Mouse (Mus musculus) thymus, postnatal 25 days (tissue): ENCODE data around the gene Tbce.
"Not testable (repeated sequence)": the region's sequence is repeated elsewhere in the genome, so short reads cannot be mapped to it uniquely, and the experiment has no call there.

Experiments
- DNase-seq: peaks from one replicate; pipeline ENCODE4 v3.0.0; 2022

Gene Tbce

DNA sequence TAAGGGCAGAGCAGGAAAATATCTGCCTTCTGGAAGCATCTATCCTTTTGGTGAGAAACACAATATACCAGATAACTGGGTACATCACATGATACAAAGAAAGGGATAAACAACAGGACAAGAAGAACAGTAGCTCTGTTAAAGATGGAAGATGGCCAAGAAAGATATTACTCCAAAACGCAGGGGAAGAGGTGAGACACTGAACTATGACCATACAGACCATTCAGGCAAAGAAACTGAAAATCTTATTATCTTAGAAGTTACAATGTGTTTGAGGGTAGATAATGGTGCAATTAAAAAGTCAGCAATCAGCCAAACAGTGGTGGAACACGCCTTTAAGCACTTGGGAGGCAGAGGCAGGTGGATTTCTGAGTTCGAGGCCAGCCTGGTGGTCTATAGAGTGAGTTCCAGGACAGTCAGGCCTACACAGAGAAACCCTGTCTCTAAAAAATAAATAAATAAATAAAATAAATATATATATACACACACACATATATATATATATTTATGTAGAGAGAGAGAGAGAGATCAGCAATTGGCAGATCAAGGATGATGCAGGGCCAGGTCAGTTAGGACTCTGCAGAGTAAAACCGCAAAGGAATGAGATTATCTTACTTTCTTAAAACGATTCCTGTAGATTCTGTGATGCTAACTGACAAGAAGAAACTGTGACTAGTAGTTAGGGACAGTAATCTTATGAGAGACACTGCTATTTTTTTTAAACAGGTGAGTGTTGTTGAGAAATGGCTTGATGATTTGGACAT lies 5.9 kb downstream of the Tbce start:
- no peak for DNase-seq

DNA sequence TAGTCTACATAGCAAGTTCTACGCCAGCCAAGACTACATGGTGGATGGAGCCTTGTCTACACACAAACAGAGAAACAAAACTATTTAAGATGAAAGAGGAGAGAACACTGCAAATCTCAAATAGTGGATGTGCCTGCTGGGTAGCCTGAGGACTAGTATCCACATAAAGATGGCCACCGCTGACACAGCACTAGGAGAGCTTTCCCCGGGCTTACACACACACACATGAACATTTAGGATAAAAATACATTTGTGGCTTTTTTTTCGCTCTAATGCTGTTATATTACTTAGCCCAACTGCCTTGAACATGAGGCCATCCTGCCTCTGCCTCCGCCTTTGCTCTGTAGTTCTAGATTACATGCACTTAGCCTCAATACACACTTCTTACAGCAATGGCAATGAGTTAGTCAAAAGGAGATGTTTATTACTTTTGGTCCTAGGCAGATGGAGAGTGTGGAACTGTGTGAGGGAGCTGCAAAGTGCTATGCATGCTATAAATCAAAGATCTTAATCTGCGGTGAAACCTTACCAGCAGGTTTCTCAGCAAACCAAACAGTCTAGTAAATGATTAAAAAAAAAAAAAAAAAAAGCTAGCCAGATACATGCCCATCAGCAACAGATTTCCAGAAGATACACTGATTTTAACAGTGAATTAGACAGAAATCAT lies 13.2 kb downstream of the Tbce start:
- DNase-seq: no peak

DNA sequence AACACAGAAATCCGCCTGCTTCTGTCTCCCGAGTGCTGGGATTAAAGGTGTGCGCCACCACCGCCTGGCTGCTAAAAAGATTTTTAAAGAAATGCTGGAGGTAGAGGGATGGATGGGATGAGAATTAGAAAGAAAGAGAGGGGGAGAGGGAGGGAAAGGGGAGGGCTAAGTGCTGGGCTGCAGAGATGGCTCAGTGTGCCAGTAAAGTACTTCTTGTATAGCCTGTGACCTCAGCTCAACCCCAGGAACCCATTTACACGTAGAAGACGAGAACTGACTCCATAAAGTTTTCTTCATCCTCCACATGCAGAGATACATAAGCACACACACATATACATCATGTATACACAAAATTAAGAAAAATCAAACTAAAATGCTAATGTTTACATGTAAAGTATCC lies 13.9 kb downstream of the Tbce start:
- DNase-seq: no peak

DNA sequence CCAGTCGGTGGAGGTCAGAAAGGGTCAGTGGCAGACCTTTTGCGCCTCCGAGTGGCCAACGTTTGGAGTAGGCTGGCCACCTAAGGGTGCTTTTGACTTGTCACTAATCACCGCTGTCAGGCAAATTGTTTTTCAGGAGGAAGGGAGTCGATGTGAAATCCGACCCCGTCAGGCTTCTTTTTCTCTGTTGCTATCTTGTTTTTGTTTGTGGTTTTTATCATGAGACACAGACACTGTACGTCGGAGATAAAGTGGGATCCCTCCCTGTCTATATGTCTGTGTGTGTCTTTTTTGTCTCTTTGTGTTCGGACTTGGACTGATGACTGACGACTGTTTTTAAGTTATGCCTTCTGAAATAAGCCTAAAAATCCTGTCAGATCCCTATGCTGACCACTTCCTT lies 18.0 kb downstream of the Tbce start:
- DNase-seq: not testable (repeated sequence)

DNA sequence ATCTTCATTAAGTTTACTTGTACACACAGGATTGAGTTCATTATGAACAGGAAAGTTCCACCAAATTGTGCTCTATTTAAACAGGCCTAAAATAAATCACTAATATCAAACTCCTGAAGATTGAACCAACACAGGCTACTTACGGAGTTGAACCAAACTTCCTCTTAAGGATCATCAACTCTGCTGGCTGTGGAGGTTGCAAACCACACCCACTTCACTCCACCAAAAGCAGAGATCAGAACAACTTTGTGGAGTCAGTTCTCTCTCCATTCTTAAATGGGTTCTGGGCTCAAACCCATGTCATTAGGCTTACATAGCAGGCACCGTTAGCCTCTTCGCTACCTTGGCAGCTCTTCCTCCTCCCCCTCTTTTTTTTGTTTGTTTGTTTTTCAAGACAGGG lies 20.6 kb downstream of the Tbce start:
- DNase-seq: no peak

DNA sequence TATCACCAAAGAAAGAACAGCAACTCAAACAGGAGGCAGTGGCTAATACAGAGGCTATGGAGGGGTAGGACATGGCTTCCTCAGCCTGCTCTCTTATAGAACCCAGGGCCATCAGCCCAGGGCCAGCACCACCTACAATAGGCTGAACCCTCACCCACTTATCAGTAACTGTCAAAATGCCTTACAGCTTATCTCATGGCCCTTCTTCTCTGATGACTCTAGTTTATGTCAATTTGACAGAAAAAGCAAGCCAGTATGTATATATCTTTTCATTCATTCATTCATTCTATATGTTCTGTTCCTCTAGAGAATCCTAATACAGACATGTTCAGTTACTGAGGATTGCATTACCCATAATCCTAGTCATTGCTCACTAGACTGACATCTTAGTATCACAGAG lies 21.2 kb downstream of the Tbce start:
- DNase-seq: no peak

DNA sequence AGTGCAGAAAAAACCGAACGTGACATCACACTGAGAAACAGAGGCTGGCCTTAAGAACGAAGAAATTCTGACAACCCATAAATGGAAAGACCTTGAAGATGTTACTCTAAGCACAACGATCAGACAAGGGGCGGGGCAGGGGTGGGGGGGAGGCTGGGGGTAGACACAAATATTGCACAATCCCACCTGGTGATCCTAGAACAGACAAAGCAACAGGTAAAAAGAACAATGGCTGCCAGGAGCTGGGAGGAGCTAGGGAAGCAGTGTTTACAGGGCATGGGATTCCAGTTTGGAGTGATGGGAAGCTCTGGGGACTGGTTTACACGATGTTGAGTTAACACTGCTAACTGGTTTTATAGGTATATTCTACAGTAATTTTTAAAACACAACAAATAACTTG lies 23.8 kb downstream of the Tbce start:
- no peak for DNase-seq

DNA sequence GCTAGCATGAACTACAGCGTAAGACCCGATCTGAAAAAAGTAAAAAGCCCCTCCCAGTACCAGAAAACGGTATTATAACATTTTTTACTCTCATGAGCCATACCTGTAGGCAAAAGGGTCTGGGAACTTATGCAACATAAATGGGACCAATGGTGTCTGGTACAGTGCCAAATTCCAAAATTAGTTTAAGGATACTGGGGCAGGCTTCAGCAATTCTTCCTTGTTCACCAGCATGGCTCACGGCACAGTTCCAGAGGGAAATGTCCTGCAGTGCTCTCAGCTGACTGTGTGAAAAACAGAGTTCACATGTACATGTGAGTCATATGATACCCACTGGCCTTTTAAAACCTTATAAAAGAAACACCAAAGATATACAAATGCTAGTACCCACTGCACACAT lies 24.9 kb downstream of the Tbce start:
- no peak for DNase-seq

DNA sequence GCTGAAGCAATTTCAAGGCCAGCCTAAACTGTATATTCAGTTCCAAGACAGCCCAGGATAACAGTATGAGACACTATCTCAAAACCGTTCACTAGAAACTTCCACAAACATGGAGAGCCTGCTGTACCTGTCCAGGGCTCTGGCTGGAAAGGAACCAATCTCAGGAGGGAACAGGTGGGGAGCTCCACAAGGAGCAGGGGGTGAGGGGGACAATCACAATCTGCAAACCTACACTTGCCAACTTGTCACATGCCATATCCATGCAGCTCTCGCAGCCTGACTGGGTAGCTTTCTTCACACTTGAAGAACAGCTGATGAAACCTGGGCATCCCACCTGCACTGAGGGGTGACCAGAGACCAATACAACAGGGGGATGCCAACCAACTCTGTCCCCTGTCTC lies 25.4 kb downstream of the Tbce start:
- no peak for DNase-seq

DNA sequence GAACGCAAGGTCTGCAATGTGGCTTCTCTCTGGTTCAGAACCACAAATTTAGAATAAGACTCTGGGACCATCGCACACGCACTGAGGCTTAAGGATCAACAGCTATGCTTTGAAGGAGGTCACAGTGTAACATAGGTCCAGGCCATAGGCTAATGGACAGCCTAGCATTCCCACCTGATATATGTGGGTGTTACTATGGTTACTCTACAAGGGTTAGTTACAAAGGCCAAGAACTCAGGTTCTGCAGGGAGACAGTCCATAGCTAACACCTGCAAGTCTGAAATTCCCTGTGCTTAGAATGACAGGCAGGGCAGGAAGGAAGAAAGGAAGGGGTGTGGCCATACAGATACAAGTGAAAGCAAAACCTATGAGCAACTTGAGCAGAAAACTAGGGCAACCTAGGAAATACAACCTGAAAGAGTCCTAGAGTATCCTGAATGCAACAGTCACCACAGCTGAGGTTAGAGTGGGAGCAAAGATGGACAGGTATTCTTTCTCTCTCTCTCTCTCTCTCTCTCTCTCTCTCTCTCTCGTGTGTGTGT lies 27.9 kb downstream of the Tbce start:
- no peak for DNase-seq

DNA sequence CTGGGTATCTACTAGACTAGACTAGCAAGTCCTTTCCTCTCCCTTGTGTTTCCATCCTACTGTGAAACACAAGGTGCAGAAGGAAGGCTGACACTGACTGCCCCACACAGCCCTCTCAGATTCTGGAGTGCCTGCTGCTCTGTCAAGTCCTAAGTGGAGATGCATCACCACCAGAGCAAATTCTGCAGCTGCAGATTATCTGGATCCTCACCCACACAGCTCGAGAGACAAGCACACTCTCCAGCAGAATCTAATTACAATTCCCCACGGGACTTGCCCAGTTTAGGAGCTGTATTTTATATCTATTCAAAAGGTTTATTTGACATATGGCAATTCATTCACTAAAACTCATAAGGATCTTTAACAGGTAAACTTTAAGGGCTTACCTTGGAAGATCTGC lies 33.4 kb downstream of the Tbce start:
- no peak for DNase-seq

DNA sequence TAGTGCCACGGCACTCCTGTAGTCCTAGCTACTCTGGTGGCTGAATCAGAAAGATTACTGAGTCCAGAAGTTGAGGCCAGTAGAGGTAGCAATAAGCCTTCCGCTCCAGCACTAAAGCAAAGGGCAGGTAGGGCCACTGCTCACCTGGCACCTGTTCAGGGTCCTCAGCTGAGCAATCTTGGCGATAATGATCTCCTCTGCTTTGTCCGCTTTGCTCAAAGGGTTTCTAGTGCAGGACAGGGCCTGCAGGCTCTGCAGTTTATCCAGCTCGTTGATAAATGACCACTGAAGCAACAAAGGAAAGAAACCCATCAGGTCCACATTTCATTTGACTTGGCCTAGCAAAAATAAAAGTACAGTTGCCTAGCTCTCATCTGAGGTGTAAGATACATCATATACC lies 34.4 kb downstream of the Tbce start:
- no peak for DNase-seq

DNA sequence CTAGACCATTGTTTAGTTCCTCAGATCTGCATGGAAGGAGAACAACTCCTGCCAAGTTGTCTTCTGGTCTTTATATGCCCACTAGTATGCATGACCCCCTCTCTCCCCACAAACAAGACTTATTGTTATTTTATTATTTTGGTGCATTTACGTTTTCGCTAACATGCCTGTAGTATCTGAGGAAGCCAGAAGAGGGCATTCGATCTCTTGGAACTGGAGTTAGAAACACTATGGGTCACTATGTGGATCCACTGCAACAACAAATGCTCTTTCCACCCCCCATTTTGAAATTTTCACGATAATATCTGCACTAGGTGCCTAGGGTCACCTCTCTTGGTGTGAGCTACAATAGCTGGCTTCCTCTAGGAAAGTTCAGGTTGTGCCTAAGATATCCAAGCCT lies 35.4 kb downstream of the Tbce start:
- DNase-seq: no peak

DNA sequence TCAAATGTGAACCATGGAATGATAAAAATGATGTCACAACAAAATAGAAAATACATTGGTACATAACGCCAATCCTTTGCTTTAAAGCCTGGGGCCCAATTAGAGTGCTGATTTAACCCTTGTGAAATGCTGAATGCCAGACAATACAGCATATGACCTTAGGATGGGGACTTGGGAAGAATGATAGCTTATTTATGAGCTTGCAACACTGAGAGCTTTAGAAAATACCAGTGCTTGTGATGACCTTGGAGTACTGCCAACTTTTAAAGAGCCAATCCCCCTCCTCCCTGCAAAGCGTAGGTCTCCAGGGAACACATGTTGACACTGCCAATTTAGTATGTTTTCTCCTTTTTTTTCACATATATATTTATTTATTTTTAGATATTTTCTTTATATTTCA lies 36.7 kb downstream of the Tbce start:
- DNase-seq: no peak

DNA sequence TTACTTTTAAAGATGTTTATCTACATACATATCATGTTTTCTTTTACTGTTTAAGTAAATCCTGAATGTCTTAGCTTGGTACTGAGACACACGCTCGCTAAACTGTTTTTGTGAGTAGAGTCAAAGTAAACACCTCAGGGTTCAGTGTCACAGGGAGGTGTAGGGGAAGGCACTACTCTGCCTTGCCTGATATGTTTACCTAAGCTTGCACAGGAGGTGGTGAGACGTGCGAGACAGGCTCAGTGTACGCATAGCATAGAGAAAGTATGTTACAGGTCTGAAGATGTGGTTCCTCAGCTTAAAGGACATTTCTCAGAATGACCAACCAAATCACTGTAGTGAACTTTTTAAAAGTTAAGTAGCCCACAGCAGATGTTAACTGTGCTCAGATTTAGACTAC lies 42.0 kb downstream of the Tbce start:
- no peak for DNase-seq

DNA sequence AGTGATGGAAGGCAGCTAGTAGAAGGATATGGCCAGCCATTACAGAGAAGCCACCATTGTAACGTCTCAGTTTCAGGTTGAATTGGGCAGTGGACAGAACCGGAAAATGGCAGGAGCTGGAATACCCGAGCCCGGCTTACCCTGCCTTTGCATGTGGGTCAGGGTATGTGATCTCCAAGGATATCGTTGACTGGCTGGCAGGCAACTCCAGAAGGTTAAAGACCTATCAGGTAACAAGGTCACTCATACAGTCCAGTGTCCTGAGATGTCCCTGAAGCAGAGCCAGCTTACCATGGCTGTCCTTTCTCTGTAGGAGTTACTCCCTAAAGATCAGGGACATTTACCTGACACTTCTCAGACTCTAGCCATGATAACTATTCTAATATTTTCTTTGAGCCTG lies 44.4 kb downstream of the Tbce start:
- DNase-seq: no peak

DNA sequence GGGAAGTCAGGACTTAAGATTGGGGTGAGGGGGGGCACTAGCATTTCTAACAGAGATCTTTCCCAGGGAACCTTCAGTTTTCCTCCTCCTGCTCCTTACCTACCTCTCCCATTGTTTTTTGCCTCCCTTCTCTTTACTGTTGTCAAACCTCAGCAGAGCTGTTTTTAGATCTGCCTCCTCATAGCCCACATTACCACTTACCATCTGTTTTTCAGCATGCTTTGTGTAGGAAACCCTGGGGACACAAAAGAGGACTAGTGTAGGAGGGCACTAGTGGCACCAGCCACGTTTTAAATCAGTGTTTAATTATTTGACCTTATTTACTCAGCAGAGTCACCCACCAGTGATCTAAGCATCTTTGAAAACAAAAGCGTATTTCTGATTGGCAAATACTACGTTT lies 46.4 kb downstream of the Tbce start:
- DNase-seq: no peak

DNA sequence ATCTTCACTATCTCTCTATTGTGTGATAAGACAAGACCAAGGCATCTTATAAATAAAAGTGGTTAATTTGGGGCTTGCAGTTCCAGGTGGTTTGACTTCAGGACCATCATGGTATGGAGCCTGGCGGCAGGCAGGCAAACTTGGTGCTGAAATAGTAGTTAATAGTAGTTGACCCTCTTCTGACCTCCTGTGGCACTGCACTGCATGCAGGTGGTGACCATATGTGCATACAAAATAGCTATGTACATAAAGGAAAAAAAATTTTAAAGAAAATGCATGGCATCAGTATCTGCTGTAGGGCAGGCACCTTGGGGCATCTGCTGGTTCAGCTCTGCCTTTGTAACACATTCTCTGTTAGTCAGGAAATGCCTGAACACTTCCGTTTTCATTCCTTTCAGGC lies 49.0 kb downstream of the Tbce start:
- DNase-seq: no peak

DNA sequence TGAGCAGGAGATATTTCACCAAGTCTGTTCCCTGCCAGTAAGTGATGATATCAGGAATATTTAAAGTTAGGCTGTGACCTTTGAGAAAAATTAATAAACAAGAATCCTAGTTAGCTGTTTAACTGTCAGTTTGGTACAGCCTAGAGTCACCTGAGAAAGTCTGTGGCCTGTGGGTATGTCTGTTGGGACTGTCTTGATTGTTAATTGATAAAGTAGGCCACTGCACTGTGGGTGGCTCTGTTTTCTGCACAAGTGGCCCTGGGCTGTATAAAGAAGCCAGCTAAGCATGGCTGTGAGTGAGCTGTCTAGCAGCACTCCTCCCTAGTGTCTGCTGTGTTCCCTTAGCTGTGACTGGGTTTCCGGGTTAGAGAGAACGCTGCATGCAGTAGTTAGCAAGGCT lies 50.3 kb downstream of the Tbce start:
- DNase-seq: no peak

DNA sequence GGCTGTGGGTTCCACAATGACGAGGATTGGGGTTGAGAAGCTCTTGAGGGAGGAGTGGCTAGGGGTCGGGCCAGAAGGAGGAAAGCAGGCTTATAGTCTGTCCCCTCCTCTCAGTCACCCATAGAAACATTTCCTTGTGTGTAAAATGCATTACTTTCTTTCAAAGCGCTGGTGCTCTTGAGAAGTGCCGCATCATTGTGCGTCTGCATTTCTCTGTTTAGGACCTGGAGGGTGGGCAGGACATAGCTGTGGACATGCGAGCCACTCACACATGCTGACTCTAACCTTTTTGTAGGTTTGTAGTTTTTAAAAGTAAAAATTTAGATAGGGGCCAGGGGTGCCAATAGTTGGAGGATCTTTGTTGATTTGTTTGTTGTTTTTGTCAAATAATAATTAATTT lies 55.9 kb downstream of the Tbce start:
- no peak for DNase-seq

DNA sequence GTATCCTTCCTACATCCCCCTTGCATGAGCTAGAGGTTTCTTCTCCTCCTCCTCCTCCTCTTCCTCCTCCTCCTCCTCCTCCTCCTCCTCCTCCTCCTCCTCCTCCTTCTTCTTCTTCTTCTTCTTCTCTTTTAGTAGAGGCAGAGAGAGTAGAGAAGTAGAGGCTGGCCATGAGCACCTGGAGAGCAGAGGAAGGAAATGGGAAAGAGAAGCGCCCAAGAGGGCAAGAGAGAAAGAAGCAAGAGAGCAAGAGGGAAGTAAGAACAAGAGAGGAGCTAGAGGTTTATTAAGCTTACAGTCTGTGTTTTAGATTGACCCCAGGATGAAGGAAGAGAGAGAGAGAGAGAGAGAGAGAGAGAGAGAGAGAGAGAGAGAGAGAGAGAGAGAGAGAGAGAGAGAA lies 57.6 kb downstream of the Tbce start:
- not testable (repeated sequence) for DNase-seq

DNA sequence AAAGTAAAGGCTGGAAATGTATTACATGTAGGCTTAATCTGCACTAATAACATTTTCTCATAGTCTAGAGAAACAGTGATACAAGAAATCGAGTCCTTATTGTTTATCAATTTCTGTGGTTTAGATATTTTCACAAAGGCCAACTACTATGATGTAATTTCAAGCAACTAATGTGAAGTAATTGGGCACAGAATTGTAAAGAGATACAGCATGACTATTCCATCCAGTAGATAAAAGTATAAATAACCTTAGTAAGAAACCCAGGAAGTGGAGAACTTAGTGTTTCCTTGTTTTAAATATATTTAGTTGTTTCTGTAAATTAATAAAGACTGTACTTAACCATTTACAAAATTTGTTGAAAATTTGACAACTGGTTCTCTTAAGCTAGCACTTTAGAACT lies 69.6 kb downstream of the Tbce start:
- DNase-seq: no peak

DNA sequence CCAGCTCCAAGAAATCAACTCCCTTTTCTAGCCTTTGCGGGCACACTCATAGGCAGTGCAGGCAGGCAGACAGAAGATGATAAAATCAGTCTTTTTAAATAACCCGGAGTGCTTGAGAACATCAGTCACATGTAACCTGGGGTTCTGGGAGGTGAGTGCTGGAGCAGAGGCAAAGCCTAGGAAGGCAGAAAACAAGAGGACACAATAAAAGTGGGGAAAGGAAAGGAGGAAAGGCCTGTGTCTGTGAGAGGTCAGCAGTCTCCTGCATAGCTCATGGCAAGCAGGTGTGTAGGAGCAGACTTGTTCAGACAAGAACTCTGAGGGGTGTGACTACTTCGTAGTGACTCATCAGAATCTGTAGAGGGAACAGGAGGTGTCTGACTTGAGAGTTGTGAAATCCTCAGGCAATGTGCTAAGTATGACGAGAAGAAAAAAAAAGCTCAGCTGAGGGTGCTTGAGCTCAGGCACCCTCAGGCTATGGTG lies 70.8 kb downstream of the Tbce start:
- no peak for DNase-seq

DNA sequence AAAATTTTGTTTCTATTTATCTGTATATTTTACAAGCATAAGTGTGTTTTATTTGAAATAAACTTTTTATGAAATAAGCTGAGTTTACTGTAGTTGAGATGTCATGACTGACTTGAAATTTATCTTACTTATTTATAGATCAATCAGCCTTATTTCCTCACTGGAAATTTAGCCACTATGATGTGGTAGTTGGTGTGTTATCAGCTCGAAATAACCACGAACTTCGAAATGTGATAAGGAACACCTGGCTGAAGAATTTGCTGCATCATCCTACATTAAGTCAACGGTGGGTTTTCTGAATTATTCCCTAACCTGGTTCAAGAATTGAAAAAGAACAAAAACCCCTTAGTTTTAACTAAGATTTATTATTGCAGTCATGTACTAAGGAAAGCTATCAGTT lies 73.3 kb downstream of the Tbce start:
- no peak for DNase-seq
